Mouse (Mus musculus): Measurements from ENCODE around the gene Smim9.
A peak's percentile ranks its signal among the peaks of the same experiment; 100 is the strongest.
"Not testable (repeated sequence)": the region's sequence is repeated elsewhere in the genome, so short reads cannot be mapped to it uniquely, and the experiment has no call there.

Gene Smim9

GRCm38 (mm10) chrX:75163670-75164069, at the start of gene Smim9:
TSS of gene Smim9 (minus strand) at chrX:75163770.
- no peak for DNase-seq (ENCODE audit: low read depth, low spot score)

DNA sequence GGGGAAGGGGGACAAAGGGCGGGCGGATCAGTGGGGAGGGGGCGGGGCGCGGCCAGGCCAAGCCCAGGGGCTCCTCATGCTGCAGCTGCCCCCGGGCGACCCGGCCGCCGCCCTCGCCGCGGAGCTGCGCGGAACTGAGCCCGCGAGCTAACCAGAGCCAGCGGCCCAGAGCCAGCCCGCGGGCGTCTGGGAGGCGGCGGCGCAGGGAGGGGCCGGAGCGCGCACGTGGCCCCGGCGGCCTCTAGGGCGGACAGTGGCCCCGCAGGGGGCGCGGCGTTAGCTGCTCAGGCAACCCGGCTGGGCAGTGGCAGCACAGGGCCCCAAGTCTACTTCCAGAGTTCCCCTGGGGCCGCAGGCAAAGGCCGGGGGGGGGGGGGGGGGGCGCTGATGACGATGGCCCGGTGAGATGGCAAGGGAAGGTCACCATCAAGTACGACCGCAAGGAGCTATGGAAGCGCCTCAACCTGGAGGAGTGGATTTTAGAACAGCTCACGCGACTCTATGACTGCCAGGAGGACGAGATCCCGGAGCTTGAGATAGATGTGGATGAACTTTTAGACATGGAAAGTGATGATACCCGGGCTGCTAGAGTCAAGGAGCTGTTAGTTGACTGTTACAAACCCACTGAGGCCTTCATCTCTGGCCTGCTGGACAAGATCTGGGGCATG, 7.9 kb downstream of the Smim9 start:
- DNase-seq (ENCODE audit: low read depth, low spot score), result no peak

DNA sequence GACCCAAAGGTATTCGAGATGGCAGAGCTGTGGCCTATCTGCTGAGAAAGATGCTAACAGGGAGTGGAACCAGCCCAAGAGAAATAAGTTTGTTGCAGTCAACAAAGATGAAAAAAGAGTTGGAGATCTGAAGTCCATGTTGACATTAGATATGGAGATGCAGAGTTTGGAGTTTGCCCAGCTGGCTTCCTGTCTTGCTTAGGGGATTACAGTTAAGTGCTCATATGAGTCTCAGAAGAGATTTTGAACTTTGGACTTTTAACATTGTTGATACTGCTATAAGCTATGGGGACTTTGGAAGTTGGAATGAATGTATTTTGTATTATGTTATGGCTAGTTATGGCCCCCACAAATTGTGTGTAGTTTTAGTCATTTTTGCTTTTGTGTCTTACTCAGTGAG, 11.3 kb downstream of the Smim9 start:
- DNase-seq (ENCODE audit: low read depth, low spot score), result no peak

DNA sequence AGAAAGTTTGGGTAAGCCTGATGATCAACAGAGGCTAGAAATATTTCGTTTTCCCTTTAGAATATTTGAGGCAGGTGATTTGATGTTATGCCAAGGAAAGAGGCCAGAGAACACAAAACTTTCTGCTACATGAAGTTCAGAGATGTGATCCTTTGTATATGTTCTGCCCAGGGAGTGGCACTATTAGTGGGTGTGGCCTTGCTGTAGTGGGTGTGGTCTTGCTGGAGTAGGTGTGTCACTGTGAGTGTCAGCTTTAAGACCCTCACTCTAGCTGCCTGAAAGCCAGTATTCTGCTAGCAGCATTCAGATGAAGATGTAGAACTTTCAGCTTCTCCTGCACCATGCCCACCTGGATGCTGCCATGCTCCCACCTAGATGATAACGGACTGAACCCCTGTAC, 13.3 kb downstream of the Smim9 start:
- no peak for DNase-seq (ENCODE audit: low read depth, low spot score)

GRCm38 (mm10) chrX:75148414-75148813, 15.2 kb downstream of the Smim9 start:
- DNase-seq (ENCODE audit: low read depth, low spot score), result no peak

DNA sequence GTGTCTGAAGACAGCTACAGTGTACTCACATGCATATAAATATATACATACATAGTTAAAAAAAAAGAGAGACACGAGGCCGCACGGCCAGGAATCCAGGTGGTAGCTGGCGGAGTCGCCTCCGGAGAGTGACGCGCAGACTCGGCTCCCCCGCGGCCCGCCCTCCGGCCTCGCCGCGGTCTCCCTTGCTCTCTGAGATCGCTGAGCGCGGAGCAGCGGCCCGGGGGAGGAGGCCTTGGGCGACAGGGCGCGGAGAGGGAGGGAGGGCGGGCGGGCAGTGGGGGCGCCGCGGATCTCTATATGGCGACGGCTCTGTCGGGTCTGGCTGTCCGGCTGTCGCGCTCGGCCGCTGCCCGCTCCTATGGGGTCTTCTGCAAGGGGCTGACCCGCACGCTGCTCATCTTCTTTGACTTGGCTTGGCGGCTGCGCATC, 20.4 kb downstream of the Smim9 start:
- DNase-seq (ENCODE audit: low read depth, low spot score), result not testable (repeated sequence)

- no peak for DNase-seq (ENCODE audit: low read depth, low spot score)
These were observed 25.4 kb downstream of the Smim9 start for GRCm38 (mm10) chrX:75138182-75138581.

GRCm38 (mm10) chrX:75137729-75138128, 25.8 kb downstream of the Smim9 start:
- DNase-seq (ENCODE audit: low read depth, low spot score), result no peak

- DNase-seq (ENCODE audit: low read depth, low spot score), result no peak
These were observed 26.6 kb downstream of the Smim9 start for GRCm38 (mm10) chrX:75136938-75137337.

DNA sequence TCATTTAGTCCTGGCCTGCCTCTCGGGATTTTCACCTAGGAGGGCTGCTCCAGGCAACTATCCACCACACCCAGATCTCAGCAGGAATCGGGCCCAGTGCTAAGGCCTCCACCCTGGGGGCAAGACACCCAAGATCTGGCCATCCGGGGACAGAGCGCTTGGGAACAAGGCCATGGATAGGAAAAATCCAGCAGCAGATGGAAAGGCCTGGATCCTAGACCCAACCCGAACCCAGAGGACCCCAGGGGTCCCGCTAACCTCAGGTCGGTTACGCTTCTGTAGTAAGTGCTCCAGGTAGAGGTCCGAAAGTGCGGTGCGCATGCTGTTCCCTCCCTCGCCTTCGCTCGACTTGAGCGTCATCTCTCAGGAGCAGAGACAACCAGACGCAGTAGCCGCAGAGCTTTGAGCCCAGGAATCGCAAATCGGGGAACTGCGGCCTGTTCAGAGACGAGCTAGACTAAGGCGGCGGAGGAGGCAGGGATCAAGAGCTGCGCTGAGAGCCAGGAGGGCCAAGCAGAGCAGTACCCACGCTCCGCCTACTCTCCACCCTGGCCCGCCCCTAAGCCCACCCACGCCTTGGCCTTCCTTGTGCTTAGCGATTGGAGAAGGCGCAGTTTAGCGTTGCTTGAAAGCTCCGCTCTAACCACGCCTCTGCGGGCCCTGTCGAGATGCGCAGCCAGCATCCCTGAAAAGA, 33.0 kb downstream of the Smim9 start, which contains the start of gene Mpp1:
Gene Mpp1 (minus strand): TSS at position 550 of the 694 bp plus-strand sequence.
- peak; percentile 64 for DNase-seq (ENCODE audit: low read depth, low spot score)

- no peak for DNase-seq (ENCODE audit: low read depth, low spot score)
These were observed 34.1 kb downstream of the Smim9 start for GRCm38 (mm10) chrX:75129474-75129873.

- no peak for DNase-seq (ENCODE audit: low read depth, low spot score)
These were observed 35.1 kb downstream of the Smim9 start for GRCm38 (mm10) chrX:75128333-75128980.

GRCm38 (mm10) chrX:75126893-75127292, 36.7 kb downstream of the Smim9 start:
- DNase-seq (ENCODE audit: low read depth, low spot score), result no peak

DNA sequence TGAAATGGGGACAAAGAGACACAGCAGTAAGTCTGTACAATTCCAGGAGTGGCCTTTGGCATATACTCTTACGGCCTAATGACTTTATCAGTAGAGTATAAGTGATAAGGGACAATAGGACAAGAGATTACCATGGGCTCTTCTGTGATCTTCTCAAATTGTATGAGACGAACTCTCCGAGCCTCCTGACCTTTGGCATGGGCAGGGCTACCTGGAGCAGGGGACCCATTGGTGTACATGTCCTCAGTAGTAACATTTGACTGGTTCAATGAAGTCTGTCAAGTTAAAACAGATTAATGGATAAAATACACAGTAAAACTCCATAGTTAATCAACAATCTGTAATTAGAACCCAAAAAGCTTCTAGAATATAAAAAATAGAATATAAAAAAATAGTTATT, 38.0 kb downstream of the Smim9 start:
- DNase-seq (ENCODE audit: low read depth, low spot score), result no peak

DNA sequence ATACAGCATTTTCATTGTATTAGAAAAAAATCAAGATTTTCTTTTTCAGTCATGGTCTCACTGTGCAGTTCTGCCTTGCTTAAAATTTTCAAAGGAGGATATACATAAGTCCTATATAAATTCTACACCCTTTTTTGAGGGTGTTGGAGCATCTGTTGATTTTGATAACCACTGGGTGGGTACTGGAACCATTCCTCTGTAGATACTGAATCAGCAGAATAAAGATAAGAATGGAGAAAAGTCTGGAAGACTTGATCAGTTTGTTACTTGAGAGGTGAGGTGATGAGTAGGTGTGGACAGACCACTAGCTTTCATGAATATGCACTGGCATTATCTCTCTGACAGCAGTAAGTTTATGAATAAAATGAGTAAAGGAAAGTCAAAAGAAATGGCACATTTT, 48.0 kb downstream of the Smim9 start:
- no peak for DNase-seq (ENCODE audit: low read depth, low spot score)

DNA sequence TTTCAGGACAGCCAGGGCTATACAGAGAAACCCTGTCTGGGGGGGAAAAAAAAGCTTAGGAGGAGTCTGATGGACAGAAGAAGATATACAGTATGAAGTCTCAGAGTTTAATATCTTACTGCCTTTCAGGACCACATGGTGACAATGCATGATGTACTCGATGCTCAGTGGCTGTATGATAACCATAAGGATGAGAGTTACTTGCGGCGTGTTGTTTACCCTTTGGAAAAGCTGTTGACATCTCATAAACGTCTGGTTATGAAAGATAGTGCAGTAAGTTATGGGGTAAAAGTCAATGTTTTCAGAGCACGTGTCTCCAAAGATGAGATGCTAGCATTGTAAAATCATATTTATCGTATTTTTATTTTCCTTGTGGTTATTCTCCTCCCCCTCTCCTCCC, 61.3 kb downstream of the Smim9 start:
- no peak for DNase-seq (ENCODE audit: low read depth, low spot score)

DNA sequence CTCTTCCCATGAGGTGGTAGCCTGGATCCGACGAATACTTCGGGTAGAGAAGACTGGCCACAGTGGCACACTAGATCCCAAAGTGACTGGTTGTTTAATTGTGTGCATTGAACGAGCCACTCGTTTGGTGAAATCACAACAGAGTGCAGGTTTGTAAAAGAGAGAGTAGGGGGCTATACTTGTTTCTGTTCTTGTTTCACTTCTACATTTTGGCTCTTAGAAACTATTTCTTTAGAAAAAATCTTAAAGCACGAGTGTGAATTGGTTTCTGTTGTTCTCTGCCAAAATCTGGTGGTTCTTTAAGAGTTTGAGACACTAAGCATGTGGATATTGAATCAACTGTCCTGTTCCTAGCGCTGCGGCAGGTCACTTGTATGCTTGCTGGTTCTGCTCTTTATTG, 64.8 kb downstream of the Smim9 start:
- DNase-seq (ENCODE audit: low read depth, low spot score), result no peak

DNA sequence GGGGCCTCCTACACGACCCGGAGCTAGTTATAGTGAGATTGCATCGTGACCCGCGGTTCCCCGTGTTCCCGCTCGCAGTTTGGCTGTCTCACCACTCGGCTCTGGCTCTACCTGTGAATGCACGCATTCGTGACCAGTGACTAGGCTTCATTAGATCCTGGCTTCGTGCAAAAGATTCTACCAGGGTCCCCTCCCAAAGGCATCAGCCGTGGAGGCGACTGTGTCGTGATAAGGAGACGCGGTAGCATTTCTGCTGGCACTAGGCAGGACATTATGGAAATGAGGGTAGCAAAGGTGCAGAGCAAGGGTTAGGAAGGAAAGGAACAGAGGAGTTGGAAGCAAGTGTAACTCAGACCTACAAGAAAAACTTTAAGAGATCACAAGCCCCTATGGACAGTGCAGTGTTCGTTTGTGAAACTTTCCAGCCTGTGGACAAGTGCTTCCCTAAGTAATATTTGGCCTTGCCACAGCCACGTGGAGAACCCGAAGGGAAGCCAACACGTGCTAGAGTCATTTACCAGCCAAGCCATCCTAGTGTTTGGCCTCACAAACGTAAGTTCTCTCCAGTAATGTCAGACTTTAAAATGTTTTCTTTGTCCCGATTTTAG, 67.3 kb downstream of the Smim9 start:
- DNase-seq (ENCODE audit: low read depth, low spot score), result no peak

Data from brain, embryonic 18.5 days (tissue).